Mouse (Mus musculus) cerebellum, adult 2 months (tissue): ENCODE data around the gene Plb1.

ENCODE experiments used
- CTCF ChIP-seq: fragments of 200-500 bp; IDR thresholded peaks from 2 replicates; pipeline ENCODE4 v1.5.1; 2011; ENCODE audit warnings: low read depth, mild to moderate bottlenecking, control low read depth, low read length, moderate library complexity, borderline replicate concordance; ENCODE audit not compliant: insufficient read depth
- POLR2A ChIP-seq: fragments of 200-500 bp; IDR thresholded peaks from 2 replicates; pipeline ENCODE4 v1.6.1; 2011; ENCODE audit warnings: low read length, control low read depth, borderline replicate concordance; ENCODE audit not compliant: insufficient read depth

- TF ChIP-seq POLR2A = no peak
- TF ChIP-seq CTCF = peak; percentile 13; the same call in 1 of the 2 replicates
Measured at GRCm38 (mm10) chr5:32338339-32338738, 105.8 kb downstream of the Plb1 start.
